Comparison of ENCODE assay signal across 8 mouse cellular contexts in genomic region chr3:129213633-129214145, GRCm38 (mm10). TPM values are rescaled to one million over a fixed set of nuclear protein-coding genes. Genes with fewer than 3 reads are reported as not detected.
DNase-seq lines count a peak whose midpoint lies in the region; ATAC-seq lines count a peak whose summit lies in the region.

No protein-coding gene starts in this region.

- ATAC-seq in inflammation-experienced regulatory T-cells, adult 6 months: peak; percentile 81
- ATAC-seq in liver, embryonic 16.5 days (ENCODE audit: low read depth): peak; percentile 78
- peak; percentile 97 for ATAC-seq in neural tube, embryonic 12.5 days (ENCODE audit: low FRiP score, low read depth)

- H3K4me2 ChIP-seq in liver, embryonic 16.5 days (ENCODE audit: low read depth, low read length): peak overlapping the region; percentile 61
- H3K4me2 ChIP-seq in neural tube, embryonic 12.5 days (replicated peaks): peak overlapping the region; percentile 78

- no peak overlapping the region for H3K27ac ChIP-seq in liver, embryonic 16.5 days (ENCODE audit: low read length)
- H3K27ac ChIP-seq in neural tube, embryonic 12.5 days: no peak overlapping the region

- no peaks in the 10 kb centered on the region for H3K9me3 ChIP-seq in liver, embryonic 16.5 days (replicated peaks; ENCODE audit: control insufficient read depth, low read length)
- H3K9me3 ChIP-seq in neural tube, embryonic 12.5 days: no peaks in the 10 kb centered on the region

- under 1% methylated on average over 39 of the region's 39 CpGs for WGBS in liver, embryonic 16.5 days (ENCODE audit: insufficient replicate concordance)
- WGBS in neural tube, embryonic 12.5 days: under 1% methylated on average over 39 of the region's 39 CpGs

- DNase-seq in cerebellum, adult 11-12 months: peak; percentile 11
- DNase-seq in cerebellum, adult 9-11 months: no peak
- DNase-seq in cerebellum, postnatal 25 days: peak; percentile 54 to 61
- DNase-seq in gastrocnemius, postnatal 36 days: peak; percentile 84 to 86
- peak; percentile 92 for DNase-seq in urinary bladder, postnatal 10 days (ENCODE audit: low spot score)

- H3K36me3 ChIP-seq in liver, embryonic 16.5 days (ENCODE audit: control insufficient read depth, insufficient read depth): no peaks in the 10 kb centered on the region
- no peaks in the 10 kb centered on the region for H3K36me3 ChIP-seq in neural tube, embryonic 12.5 days

- peak overlapping the region; percentile 56 for H3K4me3 ChIP-seq in liver, embryonic 16.5 days (ENCODE audit: low read depth, low read length)
- peak overlapping the region; percentile 45 for H3K4me3 ChIP-seq in neural tube, embryonic 12.5 days

- intact Hi-C loops in gastrocnemius, postnatal 36 days (cut with DNase I): loop anchor here (10.0 kb wide), 1 partner anchor 1209 kb away; no protein-coding TSS in a partner anchor

- H3K9ac ChIP-seq in liver, embryonic 16.5 days (ENCODE audit: low read depth, low read length): no peak overlapping the region
- H3K9ac ChIP-seq in neural tube, embryonic 12.5 days: 0 out of 2 replicates have a peak overlapping the region, but pooled peaks have one; percentile 26

- no peaks in the 10 kb centered on the region for H3K4me1 ChIP-seq in liver, embryonic 16.5 days (ENCODE audit: control insufficient read depth, low read depth, low read length)
- peaks cover 23% of the 10 kb centered on the region for H3K4me1 ChIP-seq in neural tube, embryonic 12.5 days

- peaks cover 94% of the 10 kb centered on the region for H3K27me3 ChIP-seq in liver, embryonic 16.5 days (ENCODE audit: control insufficient read depth, insufficient read depth, low read depth, low read length)
- peaks cover 96% of the 10 kb centered on the region for H3K27me3 ChIP-seq in neural tube, embryonic 12.5 days (replicated peaks)

RNA-seq across cellular contexts. Expression of gene Pitx2, which starts 14.0 kb away (rescaled TPM):
- 1 to 10 TPM; 2.5 to 6.4 TPM for total RNA-seq in gastrocnemius, postnatal 36 days (2021)
- polyA plus RNA-seq in inflammation-experienced regulatory T-cells, adult 6 months (2017; shearing (Covaris generic)): under 1 TPM in 1 of 3 experiments, not detected in 2; 0.19 TPM
- polyA plus RNA-seq in liver, embryonic 16.5 days (2015; fragmentation: Nextera tagmentation; extraction: Ambion mirVana): 0.42 and 0.77 TPM in 2 replicates
- polyA plus RNA-seq in neural tube, embryonic 12.5 days (2016; fragmentation: Nextera tagmentation; extraction: Ambion mirVana): 7.6 and 10.2 TPM in 2 replicates
